Mouse (Mus musculus) fibroblast of lung, adult 2 months (primary cell): ENCODE measurements around the gene Srms.
A peak's percentile ranks its signal among the peaks of the same experiment; 100 is the strongest.

Experiments
- DNase-seq: peaks from one replicate; pipeline ENCODE4 v3.0.0-alpha.2; 2011; ENCODE audit warnings: low read depth

Gene Srms

DNA sequence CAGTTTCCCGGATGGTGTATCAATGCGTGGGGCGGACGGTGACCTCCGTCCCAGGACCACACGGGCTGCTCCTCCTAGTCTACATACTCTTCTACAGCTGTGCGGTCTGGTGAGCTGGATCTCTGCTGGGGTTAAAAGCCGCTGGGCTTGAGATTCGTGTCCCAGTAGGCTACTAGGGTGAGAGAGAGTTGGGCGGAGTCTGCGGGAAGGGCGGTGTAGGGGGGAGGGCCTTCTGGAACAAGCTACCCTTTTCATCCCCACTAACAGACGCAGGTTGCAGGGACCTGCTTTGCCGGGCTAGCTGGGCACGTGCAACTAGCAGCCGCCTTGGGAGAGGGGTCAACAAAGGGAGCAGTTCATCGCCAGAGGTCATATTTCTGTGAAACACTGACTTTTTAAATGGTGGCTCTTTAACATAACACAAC lies at the start of gene Srms:
TSS of gene Srms (minus strand) at position 165 of the 425 bp plus-strand sequence.
- DNase-seq: no peak

DNA sequence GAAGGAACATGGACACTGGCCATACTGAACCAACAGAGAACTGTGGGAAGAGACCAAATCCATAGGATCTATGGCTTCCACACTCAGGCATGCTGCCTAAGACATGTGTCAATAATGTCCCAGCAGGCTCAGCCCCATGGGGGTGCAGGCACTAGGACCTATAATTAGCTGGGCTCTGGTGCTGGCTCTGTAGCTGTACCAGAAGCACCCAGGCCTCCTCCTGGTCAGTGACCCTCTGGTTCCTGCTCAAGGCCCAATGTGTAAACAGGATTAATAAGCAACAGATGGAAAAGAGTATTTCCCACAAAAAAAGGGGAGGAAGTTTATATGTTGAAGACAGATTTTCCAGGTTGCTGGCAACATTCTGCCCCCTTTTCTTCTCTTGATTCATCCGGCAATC lies 40.3 kb upstream of the Srms start:
- DNase-seq: no peak

DNA sequence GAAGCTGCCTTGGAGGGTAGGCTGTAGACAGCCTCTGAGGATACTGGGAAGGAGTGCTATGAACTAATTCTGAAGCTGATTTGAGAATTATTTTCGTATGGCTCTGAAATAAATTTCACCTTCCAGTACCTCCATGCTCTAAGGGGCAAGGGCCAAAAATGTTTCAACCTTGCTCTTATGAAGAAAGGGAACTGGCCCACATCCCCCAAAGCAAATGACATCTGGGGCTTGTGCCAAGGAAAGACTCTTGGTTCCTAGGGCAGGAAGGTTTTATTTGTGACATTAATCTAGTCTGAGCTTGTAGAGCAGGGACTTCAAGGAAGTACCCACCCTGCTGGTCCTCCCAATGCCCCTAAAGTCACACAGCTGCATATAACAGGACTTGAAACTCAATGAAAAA lies 38.9 kb upstream of the Srms start:
- DNase-seq: no peak

DNA sequence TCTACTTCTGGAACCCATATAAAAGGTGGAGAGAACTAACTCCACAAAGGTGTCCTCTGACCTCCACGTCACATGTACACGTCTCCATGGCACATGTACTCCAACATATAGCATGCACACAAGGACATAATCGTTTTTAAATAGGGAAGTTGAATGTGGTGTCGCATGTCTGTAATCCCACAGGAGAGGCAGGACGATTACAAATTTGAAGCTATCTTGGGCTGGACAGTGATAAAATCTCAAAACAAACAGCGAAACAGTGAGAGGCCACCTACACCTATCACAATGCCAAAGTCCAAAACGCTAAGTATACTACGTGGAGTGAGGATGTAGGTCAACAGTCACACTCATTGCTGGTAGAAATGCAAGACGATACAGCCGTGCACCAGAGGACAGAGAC lies 36.2 kb upstream of the Srms start:
- DNase-seq: no peak

DNA sequence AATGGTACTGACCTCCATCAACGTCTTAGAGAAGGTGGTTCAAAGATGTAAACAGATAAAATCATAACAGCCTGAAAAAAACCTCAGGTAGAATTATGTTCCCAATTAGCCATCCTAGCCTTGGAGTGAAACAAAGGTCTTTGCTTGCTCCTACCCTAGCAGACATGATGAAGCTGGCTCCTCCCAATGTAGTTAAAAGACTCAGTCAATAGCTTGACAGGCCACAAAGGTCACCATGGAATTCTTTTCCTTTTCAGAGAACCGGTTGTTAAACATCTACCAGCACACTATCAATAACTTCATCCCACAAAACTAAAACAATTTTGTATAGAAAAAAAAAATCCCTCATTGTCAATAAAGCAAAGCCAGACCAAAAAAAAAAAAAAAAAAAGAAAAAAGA lies 32.0 kb upstream of the Srms start:
- DNase-seq: no peak

DNA sequence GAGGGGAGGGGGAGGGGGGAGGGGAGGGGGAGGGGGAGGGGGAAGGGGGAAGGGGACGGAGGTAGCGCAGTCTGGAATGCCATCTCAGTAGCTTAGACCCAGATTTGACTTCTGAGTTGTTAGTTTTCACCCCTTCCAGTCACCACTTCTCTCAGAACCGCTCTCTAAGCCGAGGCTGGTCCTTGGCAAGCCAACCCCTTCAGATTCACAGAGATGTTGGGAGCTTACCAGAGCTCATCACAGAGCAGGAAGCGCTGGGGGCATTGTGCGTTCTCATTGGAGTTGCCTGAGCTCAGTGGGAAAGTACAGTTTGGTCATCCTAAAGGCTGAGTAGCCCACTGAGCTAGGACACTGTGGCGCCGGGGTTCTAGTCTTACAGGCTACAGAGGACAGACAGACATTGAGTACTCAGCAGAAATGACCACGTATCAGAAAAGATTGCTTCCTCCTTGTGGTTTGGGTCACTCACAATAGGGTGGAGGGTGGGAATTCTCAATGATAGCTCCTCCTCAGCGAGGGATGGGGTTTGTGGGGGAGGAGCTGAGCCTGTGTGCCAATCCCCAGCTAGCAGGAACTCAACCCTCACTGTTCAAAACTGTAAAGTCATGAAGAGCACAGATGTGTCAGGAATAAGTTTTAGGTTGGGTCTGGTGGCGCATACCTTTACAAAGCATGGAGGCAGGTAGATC lies 30.9 kb upstream of the Srms start:
- peak; percentile 16 for DNase-seq

DNA sequence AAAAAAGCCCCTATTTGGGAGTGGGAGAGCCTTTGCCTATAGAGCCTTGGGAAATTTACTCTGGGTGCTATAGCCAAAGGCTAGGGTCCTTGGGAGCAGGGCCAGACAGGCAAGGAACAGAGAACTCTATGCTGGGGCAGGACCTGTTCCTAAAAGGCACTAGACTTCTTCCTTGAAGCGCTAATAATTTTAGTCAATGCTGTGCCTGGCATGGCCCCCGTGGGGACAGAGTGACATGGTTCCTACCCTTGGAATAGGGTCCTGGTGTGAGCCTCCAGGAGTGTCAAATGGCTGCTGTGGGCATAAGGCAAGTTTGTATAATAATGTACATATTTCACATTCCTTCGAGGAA lies 29.3 kb upstream of the Srms start:
- no peak for DNase-seq

DNA sequence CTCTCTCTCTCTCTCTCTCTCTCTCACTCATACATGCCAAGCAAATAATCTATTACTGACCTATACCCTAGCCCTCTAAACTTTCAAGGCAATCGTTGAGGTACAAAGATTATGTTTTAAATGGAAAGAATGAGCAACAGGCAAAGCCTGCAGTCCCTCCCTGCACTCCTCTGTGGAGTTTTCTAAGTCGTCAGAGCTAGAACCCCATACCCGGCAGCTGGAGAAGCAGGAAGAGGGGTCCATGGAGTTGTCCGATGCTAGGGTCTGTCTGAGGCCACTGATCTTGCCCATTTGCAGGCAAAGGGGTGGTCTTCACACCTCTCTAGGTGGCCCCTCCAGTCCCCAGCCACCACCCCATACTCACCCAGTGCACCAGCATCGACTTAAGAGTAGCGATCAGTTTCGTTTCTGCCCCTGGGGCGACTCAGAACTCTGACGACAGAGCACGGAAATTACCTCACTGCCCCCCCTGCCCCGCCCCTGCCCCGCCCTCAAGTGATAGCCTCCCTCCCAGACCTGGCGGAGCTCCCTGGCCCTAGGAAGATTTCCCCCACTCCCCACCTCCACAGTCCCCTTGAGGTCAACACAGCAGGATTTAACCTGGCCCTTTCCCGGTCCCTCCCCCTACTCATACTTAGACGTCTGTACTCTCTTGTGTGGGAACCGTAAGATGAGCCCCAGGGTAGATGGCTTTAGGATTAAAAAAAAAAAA lies 28.8 kb upstream of the Srms start, which contains the start of gene Helz2:
TSS of gene Helz2 (minus strand) at position 426 of the 712 bp plus-strand sequence.
- peak; percentile 16 for DNase-seq

DNA sequence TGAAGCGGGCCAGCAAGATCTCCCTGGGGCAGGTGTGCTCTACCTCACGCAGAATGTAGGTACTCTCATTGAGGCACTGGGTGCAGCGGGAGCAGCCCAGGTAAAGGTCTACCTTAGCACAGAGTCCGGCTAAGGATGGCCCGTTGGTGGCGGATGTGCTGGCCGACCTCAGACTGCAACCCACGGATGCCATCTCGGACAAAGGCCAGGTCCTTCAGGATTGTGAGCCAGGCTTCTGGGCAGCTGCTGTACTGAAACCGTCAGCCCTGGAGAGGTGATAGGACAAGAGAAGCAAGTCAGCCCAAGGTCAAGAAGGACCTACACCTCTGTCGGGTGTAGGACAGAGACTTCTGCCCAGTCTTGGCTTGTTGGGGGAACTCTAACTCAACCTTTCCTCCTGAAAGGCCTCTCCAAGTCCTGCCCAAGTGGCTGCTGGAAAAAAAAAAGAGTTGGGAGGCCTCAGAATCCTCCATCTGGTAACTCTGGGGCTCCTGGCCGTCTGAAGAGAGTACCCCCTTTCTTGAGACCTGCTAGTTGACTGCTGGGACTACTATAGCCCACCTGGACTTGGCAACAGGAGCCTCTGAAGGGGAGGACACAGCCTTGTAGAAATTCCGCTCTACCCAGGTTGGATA lies 27.9 kb upstream of the Srms start:
- DNase-seq: no peak

DNA sequence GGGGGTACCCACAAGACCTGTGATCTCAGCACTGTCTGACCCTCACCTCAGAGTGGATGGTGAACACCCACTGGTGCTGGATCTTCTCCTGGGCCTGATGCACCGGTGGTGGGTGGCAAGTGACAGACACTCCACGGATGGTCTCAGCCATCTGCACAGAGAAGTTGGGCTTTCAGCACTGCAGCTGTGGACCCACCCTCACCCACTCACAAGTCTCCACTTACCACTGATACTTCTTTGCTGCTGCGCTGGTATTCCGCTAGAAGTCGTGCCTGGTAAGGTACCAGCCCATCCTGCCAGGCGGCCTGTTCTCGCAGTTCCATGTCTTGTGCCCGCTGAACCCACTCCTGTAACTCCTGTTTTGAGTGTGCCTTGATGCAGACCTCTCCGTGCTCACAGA lies 26.3 kb upstream of the Srms start:
- no peak for DNase-seq

DNA sequence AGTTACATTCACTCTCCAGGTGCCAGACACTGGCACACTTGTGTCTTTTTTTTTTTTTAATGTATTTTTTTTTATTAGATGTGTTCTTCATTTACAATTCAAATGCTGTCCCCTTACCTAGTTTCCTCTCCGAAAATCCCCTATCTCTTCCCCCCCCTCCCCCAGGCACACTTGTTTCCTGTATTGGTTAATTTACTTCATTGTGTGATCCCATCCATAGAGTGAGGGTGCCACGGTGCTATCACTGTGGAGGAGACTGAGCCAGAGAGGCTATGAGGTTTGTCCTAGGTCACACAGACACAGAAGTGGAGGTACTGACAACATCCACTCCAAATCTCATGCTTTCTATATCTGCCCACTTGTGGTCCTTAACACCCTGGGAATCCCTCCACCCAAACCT lies 25.9 kb upstream of the Srms start:
- no peak for DNase-seq

DNA sequence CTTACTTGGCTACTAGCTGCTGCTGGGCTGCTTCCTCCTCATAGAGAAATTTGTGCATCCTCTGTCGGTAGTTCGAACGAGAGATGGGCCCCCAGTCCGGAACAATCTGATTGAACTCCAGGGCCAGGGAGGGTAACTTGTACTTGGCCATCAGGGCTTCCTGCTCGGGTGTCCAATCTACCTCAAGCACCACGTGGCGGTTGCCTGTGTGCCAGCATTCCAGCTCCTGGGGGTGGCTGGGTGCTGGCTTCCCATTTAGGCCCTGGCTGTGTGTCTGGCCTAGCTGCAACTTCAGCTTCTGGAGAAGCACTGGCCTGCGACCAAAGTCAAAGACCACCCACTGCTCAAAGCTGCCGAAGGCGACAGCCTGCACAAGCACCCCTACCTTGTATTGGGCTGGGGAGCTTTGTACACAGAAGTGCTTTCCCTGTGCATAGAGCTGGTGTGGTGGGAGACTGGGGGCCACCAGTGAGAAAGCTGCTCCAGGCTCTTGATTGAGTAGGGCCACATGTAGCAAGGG lies 25.2 kb upstream of the Srms start:
- DNase-seq: no peak

DNA sequence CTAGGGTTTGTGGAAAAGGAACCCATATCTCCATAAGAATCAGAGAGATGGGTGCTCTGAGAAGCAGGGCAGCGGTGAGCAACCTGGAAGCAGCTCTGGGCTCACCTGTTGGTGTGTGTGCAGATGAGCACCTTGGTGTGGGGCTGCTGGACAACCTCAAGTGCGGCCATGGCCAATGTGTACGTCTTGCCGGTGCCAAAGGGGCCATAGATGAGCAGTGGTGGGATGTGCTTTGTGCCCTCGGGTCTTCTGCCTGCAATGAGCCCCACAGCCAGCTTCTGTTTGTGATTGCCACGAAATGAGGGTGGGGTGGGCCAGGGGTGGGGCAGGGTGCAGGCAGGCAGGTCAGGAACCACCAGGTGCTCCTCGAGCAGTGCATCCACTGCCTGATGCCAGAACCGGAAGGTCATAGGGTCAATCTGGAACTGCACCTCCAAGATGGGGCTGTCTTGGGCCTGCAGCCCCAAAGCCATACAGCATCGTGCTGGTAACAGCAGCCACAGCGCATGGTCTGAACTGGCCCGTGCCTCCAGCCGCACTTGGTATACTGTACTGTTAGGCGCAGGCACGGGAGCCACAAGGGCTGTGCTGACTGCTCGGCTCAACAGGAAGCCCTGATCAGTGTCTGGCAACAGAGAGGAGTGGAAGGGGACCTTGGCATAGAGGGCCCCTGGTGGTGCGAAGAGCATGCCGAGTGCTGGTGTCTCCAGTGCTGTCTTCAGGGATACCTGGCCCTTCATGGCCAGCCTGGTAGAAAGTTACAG lies 24.4 kb upstream of the Srms start:
- no peak for DNase-seq

DNA sequence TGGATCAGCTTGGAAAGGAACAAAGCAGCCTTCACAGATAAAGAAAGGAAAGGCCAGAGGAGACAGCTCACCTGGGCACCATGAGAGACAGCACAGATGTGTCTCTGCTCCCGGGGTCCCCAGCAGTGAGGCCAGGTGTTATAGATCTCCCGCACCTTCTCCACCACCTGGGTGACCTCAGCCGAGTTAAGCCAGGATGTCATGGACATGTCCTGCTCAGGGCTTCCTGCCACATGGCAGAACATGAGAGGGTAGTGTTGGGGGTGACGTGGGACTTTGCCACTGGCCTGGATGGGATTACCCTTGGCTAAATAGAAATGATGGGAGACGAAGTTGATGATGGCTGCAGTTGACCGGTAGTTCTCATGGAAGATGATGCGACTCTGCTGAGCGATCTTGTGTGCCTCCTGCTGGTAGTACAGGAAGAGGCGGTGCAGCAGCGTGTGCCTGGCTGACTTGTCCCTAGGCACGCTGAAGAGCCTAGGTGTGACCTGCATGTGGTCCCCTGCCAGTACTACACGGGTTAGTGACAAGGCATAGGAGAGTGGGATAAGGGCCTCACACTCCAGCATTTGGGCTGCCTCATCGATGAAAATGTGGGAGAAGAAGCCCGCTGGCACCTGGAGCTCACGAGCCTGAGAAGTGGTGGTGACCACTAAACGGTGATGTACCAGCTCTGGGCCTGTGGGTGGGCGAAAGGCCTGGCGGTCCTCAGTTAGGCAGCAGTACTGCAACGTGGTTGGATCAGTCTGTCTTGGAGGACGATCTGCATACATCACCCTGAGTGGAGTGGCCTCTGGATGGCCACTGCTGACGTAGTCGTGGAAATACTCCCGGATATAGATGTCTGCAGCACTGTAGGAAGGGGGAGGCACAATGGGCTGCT lies 22.9 kb upstream of the Srms start:
- DNase-seq: no peak

DNA sequence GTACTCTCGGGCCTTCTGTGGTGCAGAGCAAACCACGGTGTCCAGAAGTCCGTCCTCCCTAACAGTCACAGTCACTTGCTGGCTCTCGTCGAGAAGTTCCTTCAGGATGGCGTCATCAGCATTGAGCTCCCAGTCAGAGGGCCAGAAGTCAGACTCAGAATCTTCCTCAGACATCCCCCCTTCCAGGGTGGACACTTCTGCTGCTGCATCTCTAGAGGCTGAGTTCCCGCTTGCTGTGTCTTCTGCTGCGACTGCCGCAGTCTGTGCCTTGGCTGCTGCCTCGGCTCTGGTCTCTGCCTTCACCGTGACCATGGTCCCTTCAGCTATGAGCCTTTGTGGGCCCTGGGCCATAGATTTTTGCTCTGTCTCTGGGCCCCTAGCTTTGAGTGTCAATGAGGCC lies 21.7 kb upstream of the Srms start:
- DNase-seq: no peak

DNA sequence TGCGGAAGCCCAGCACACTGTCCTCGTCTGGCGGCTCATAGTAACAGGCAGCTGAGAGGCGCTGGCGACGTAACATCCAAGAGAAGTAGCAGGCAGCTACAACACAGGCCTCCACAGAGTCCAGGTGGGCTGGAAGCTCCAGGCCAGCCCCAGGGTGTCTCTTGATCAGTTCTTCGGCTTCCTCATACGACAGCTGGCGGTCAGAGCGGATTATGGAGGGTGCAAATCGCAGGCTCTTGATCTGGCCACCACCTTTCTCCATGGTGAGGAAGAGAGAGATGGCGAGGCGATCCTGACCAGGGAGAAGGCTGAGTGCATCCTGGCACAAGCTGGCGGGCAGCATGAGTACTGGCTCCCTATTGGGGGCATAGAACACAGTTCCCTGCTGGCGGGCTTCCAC lies 20.5 kb upstream of the Srms start:
- DNase-seq: no peak

DNA sequence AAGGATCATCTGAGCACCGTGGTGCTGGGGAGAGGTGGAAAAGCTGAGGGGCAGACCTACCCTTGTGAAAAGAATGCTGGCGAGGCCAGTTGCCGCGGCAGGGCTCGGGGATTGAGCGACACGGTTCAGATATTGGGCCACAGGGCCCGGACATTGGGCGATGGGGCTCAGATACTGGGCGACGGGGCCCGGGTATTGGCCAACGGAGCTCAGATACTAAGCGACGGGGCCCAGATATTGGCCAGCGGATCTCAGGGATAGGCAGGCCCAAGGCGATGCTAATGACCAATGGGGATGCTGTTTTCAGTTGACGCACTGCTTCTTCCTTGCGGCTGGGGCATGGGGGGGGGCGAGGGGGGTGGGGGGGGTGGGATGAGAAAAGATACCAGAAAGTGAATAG lies 18.2 kb upstream of the Srms start:
- DNase-seq: no peak

DNA sequence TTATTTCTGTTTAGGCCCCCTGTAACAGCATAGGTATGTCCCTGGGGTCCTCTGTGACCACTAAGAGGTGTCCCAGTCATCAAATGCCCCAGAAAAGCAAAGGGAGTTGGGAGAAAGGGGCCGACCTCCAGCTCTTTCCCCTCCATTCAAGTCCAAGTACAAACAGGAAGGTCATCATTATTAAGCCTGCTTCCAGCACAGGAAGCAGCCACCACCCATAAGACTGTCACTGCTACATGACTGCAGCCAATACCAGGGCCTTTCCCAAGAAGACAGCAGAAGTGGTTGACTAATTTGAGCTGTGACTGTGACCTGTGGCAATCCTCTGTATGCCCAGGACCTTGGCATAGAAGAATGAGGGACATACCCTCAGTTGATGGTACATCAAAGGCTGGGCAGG lies 15.3 kb upstream of the Srms start:
- DNase-seq: no peak

DNA sequence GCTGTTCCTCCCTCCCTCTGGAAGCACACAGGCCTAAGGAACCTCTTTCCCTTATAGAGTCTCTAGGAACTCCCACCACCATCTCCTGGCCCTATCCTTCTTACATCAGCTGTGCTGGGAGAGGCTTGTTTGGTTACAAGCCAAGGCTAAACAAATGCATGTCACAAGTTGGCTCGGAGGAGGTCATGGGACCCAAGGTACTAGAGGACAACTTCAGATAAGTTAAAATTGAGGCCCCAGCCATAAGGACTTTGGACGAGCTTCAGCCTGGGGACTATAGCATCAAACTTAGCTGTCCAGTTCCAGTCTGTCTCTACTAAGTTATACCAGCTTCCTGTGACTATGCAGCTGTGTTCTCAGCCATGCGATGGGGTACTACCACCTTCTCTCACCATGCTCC lies 14.1 kb upstream of the Srms start:
- DNase-seq: no peak

DNA sequence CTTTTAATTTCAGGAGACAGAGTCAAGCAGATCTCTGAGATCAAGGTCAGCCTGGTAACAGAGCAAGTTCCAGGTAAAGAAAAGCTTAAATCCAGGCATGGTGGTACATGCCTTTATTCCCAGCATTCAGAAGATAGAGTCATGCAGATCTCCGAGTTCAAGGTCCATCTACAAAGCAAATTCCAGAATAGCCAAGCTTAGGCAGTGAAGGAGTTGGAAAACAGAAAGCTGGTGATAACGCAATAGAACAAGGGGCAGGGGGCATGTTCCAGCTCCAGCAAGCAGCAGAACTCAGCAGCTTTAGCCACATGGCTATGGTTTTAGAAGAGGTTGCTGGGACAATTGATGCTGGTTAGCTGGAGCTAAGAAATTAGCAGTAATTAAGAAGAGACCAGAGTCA lies 12.0 kb upstream of the Srms start:
- DNase-seq: no peak

DNA sequence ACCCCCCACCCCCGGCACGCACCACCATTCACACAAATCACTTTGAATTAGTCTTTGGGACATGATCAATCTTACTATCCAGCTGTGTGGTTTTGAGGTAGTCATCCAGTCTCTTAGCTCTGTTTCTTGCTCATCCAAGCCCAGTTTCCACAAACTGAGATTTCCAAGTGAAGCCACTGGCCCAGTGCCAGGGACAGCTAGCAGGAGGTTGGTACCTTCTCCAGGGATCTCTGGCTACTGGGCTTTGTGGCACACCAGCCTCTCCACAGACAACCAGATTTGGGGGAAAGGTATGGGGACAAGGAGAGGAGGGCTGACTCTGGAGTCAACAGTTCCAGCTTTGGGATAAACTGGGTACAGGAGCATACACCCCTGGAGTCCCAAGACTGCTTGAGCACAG lies 7.4 kb upstream of the Srms start:
- DNase-seq: no peak
